Mouse (Mus musculus) heart, embryonic 12.5 days (tissue): ENCODE measurements around the gene Syngr1. TPM values are rescaled to one million over a fixed set of nuclear protein-coding genes. Genes with fewer than 3 reads are reported as not detected.

Experiments
- ATAC-seq: fragments of 200-750 bp; cut with Nextera tagmentation; 2 replicates; pipeline ENCODE4 v1.8.0; 2017; ENCODE audit warnings: moderate TSS enrichment, moderate library complexity; ENCODE audit not compliant: insufficient number of reproducible peaks, low FRiP score
- H3K27ac ChIP-seq: fragments of 300-500 bp; sonication (generic); 2 replicates; pipeline ENCODE4 v1.5.1; 2016; ENCODE audit warnings: mild to moderate bottlenecking, moderate library complexity; ENCODE audit not compliant: poor library complexity, severe bottlenecking
- H3K27me3 ChIP-seq: fragments of 300-500 bp; sonication (generic); replicated peaks from 2 replicates; pipeline ENCODE4 v1.6.1; 2016; ENCODE audit warnings: mild to moderate bottlenecking, moderate library complexity
- H3K36me3 ChIP-seq: fragments of 300-500 bp; sonication (generic); 2 replicates; pipeline ENCODE4 v1.6.1; 2016; ENCODE audit warnings: mild to moderate bottlenecking, moderate library complexity
- H3K4me1 ChIP-seq: fragments of 300-500 bp; sonication (generic); replicated peaks from 2 replicates; pipeline ENCODE4 v1.6.1; 2016; ENCODE audit warnings: mild to moderate bottlenecking
- H3K4me2 ChIP-seq: fragments of 300-500 bp; sonication (generic); 2 replicates; pipeline ENCODE4 v1.6.1; 2016; ENCODE audit warnings: mild to moderate bottlenecking, moderate library complexity
- H3K4me3 ChIP-seq: fragments of 300-500 bp; sonication (generic); 2 replicates; pipeline ENCODE4 v1.5.1; 2016; ENCODE audit warnings: mild to moderate bottlenecking
- H3K9ac ChIP-seq: fragments of 300-500 bp; sonication (generic); 2 replicates; pipeline ENCODE4 v1.6.1; 2016; ENCODE audit warnings: mild to moderate bottlenecking, moderate library complexity
- H3K9me3 ChIP-seq: fragments of 300-500 bp; sonication (generic); replicated peaks from 2 replicates; pipeline ENCODE4 v1.6.1; 2016; ENCODE audit warnings: mild to moderate bottlenecking, moderate library complexity
- WGBS: fragments of 180-500 bp; shearing (Covaris S2); methylation state at CpG from one replicate; pipeline ENCODE4 v1.1.7; 2016; 5-methylcytosine and 5-hydroxymethylcytosine counted together
- polyA plus RNA-seq: library from polyadenylated mRNA; unstranded; fragments of >200 nt; fragmentation: Nextera tagmentation; extraction: Ambion mirVana; gene quantifications from 2 replicates; pipeline ENCODE4 v1.2.1, GENCODE M21; 2016

Gene Syngr1
- polyA plus RNA-seq, 1 experiment from 2014 or later = 19.0 TPM

- no peak overlapping the region for H3K27ac ChIP-seq
- 80% methylated on average over 14 of the region's 14 CpGs for WGBS
- peaks cover 2% of the 10 kb centered on the region; the same call in 1 of the 2 replicates for H3K9me3 ChIP-seq
- no peak overlapping the region for H3K4me3 ChIP-seq
- peaks cover 27% of the 10 kb centered on the region for H3K4me1 ChIP-seq
- no peak overlapping the region for H3K9ac ChIP-seq
- ATAC-seq = no peak
- H3K36me3 ChIP-seq = peaks cover 66% of the 10 kb centered on the region
- H3K27me3 ChIP-seq = no peaks in the 10 kb centered on the region
- H3K4me2 ChIP-seq = no peak overlapping the region
Measured at GRCm38 (mm10) chr15:80147090-80147489, 56.0 kb downstream of the Syngr1 start.

- Histone ChIP-seq H3K9me3 (no peaks in the 10 kb centered on the region), H3K4me2 (no peak overlapping the region), H3K4me1 (peaks cover 27% of the 10 kb centered on the region), H3K4me3 (no peak overlapping the region), H3K27me3 (no peaks in the 10 kb centered on the region), H3K36me3 (peaks cover 66% of the 10 kb centered on the region), H3K9ac (no peak overlapping the region), H3K27ac (0 out of 2 replicates have a peak overlapping the region, but pooled peaks have one; percentile 13)
- no peak for ATAC-seq
- WGBS = 42% methylated on average over 5 of the region's 5 CpGs
Measured at GRCm38 (mm10) chr15:80147511-80147910, 56.4 kb downstream of the Syngr1 start.

- WGBS = 83% methylated on average over 8 of the region's 8 CpGs
- H3K27ac ChIP-seq = no peak overlapping the region
- peaks cover 68% of the 10 kb centered on the region for H3K36me3 ChIP-seq
- H3K9ac ChIP-seq = no peak overlapping the region
- no peak overlapping the region for H3K4me2 ChIP-seq
- H3K27me3 ChIP-seq = no peaks in the 10 kb centered on the region
- no peak overlapping the region for H3K4me3 ChIP-seq
- peaks cover 27% of the 10 kb centered on the region for H3K4me1 ChIP-seq
- H3K9me3 ChIP-seq = no peaks in the 10 kb centered on the region
- no peak for ATAC-seq
Measured at GRCm38 (mm10) chr15:80148565-80148964, 57.4 kb downstream of the Syngr1 start.

- H3K9me3 ChIP-seq = no peaks in the 10 kb centered on the region
- H3K27ac ChIP-seq = no peak overlapping the region
- H3K9ac ChIP-seq = no peak overlapping the region
- no peak overlapping the region for H3K4me3 ChIP-seq
- H3K36me3 ChIP-seq = peaks cover 71% of the 10 kb centered on the region
- H3K4me2 ChIP-seq = no peak overlapping the region
- H3K27me3 ChIP-seq = no peaks in the 10 kb centered on the region
- no peak for ATAC-seq
- H3K4me1 ChIP-seq = peaks cover 27% of the 10 kb centered on the region
- WGBS = 88% methylated on average over 7 of the region's 7 CpGs
Measured at GRCm38 (mm10) chr15:80149517-80149916, 58.4 kb downstream of the Syngr1 start.

- WGBS = 88% methylated on average over 10 of the region's 10 CpGs
- H3K27ac ChIP-seq = no peak overlapping the region
- no peak for ATAC-seq
- H3K9ac ChIP-seq = no peak overlapping the region
- no peaks in the 10 kb centered on the region for H3K27me3 ChIP-seq
- H3K36me3 ChIP-seq = peaks cover 94% of the 10 kb centered on the region
- no peaks in the 10 kb centered on the region for H3K9me3 ChIP-seq
- H3K4me1 ChIP-seq = peaks cover 5% of the 10 kb centered on the region
- H3K4me3 ChIP-seq = no peak overlapping the region
- no peak overlapping the region for H3K4me2 ChIP-seq
Measured at GRCm38 (mm10) chr15:80152663-80153062, 61.5 kb downstream of the Syngr1 start.

GRCm38 (mm10) chr15:80153757-80154156 lies 62.6 kb downstream of the Syngr1 start:
- peaks cover 13% of the 10 kb centered on the region for H3K4me1 ChIP-seq
- ATAC-seq = no peak
- WGBS = 75% methylated on average over 11 of the region's 11 CpGs
- H3K36me3 ChIP-seq = peaks cover 98% of the 10 kb centered on the region
- H3K9ac ChIP-seq = no peak overlapping the region
- H3K4me3 ChIP-seq = no peak overlapping the region
- H3K4me2 ChIP-seq = no peak overlapping the region
- H3K27ac ChIP-seq = no peak overlapping the region
- H3K9me3 ChIP-seq = no peaks in the 10 kb centered on the region
- H3K27me3 ChIP-seq = no peaks in the 10 kb centered on the region

GRCm38 (mm10) chr15:80155707-80156106 lies 64.6 kb downstream of the Syngr1 start:
- no peaks in the 10 kb centered on the region for H3K27me3 ChIP-seq
- H3K9ac ChIP-seq = no peak overlapping the region
- no peak for ATAC-seq
- no peak overlapping the region for H3K4me2 ChIP-seq
- no peaks in the 10 kb centered on the region for H3K9me3 ChIP-seq
- H3K27ac ChIP-seq = no peak overlapping the region
- 95% methylated on average over 8 of the region's 8 CpGs for WGBS
- peaks cover 22% of the 10 kb centered on the region for H3K4me1 ChIP-seq
- no peak overlapping the region for H3K4me3 ChIP-seq
- H3K36me3 ChIP-seq = peaks cover 98% of the 10 kb centered on the region

- Histone ChIP-seq H3K27ac (no peak overlapping the region), H3K9ac (no peak overlapping the region), H3K4me2 (no peak overlapping the region), H3K36me3 (peaks cover 99% of the 10 kb centered on the region), H3K4me1 (peaks cover 22% of the 10 kb centered on the region), H3K9me3 (no peaks in the 10 kb centered on the region), H3K27me3 (no peaks in the 10 kb centered on the region), H3K4me3 (no peak overlapping the region)
- ATAC-seq = no peak
- 87% methylated on average over 22 of the region's 22 CpGs for whole genome bisulfite sequencing
Measured at GRCm38 (mm10) chr15:80157197-80157943, 66.2 kb downstream of the Syngr1 start.

GRCm38 (mm10) chr15:80158001-80158706 lies 67.0 kb downstream of the Syngr1 start:
- no peak overlapping the region for H3K4me2 ChIP-seq
- no peak overlapping the region for H3K27ac ChIP-seq
- WGBS = 73% methylated on average over 5 of the region's 5 CpGs

GRCm38 (mm10) chr15:80158707-80159090 lies 67.6 kb downstream of the Syngr1 start:
- no peak for ATAC-seq
- Histone ChIP-seq H3K4me3 (no peak overlapping the region), H3K27ac (no peak overlapping the region), H3K27me3 (no peaks in the 10 kb centered on the region), H3K9me3 (no peaks in the 10 kb centered on the region), H3K9ac (no peak overlapping the region), H3K4me2 (no peak overlapping the region), H3K36me3 (peaks cover 93% of the 10 kb centered on the region), H3K4me1 (peaks cover 22% of the 10 kb centered on the region)
- WGBS = 43% methylated on average over 4 of the region's 4 CpGs

More at GRCm38 (mm10) chr15:80158001-80158706, 67.0 kb downstream of the Syngr1 start:
- Histone ChIP-seq H3K4me1 (peaks cover 22% of the 10 kb centered on the region), H3K9me3 (no peaks in the 10 kb centered on the region), H3K4me3 (no peak overlapping the region), H3K9ac (no peak overlapping the region), H3K36me3 (peaks cover 98% of the 10 kb centered on the region), H3K27me3 (no peaks in the 10 kb centered on the region)
- no peak for ATAC-seq

GRCm38 (mm10) chr15:80159286-80159901 lies 68.3 kb downstream of the Syngr1 start:
- Histone ChIP-seq H3K27ac (peak overlapping the region; percentile 13; the same call in 1 of the 2 replicates), H3K36me3 (peaks cover 90% of the 10 kb centered on the region), H3K9ac (no peak overlapping the region), H3K4me1 (peaks cover 22% of the 10 kb centered on the region), H3K27me3 (no peaks in the 10 kb centered on the region), H3K4me2 (no peak overlapping the region), H3K9me3 (no peaks in the 10 kb centered on the region), H3K4me3 (no peak overlapping the region)
- ATAC-seq = no peak; the same call in 1 of the 2 replicates
- 50% methylated on average over 8 of the region's 8 CpGs for WGBS
